Mouse (Mus musculus) lung, adult 2 months (tissue): ENCODE measurements around the gene Dclk1.

Source experiments
- CTCF ChIP-seq: fragments of 200-500 bp; IDR thresholded peaks from 2 replicates; pipeline ENCODE4 v1.5.1; 2011; ENCODE audit warnings: mild to moderate bottlenecking, low read length, control low read depth; ENCODE audit not compliant: insufficient read depth
- POLR2A ChIP-seq: fragments of 200-500 bp; IDR thresholded peaks from 2 replicates; pipeline ENCODE4 v1.6.1; 2011; ENCODE audit warnings: low read depth, mild to moderate bottlenecking, control low read depth, low read length, borderline replicate concordance; ENCODE audit errors: extremely low read depth

GRCm38 (mm10) chr3:55193351-55193750 is 48.8 kb upstream of the Dclk1 start:
- TF ChIP-seq CTCF (no peak), POLR2A (no peak)
